Mouse (Mus musculus): ENCODE measurements around the gene Slc17a2.

DNA sequence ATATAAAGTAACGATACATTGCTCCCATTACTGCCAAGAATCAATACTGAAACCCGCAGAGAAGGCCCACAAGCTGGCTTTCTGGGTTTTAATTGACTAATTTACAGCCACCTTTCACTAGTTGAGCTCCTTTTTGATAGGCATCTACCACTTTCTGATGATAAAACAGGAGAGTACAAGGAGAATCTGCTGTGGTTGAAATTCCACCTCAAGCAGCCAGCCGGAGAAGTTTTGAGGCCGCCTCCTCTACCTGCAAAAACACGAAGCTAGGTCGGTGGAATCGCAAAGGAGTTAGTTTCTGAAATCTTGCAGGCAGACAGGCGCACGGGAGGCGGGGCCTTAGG, 43.6 kb upstream of the Slc17a2 start:
- TF ChIP-seq CTCF (IDR thresholded peaks at IDR 0.05; ENCODE audit: low read depth, low read length) (no peak), POLR2A (IDR thresholded peaks at IDR 0.05; ENCODE audit: borderline replicate concordance, low read depth, low read length) (no peak)

All from bone marrow macrophage, adult 2 months (primary cell).